Mouse (Mus musculus) heart, adult 8-10 months (tissue): ENCODE results near the gene Cacna1i. TPM values are rescaled to one million over a fixed set of nuclear protein-coding genes. Genes with fewer than 3 reads are reported as not detected.

Experiments
- DNase-seq: peaks from one replicate; pipeline ENCODE4 v3.0.0; 2022; ENCODE audit warnings: low spot score
- total RNA-seq, 4 experiments: library from RNA; stranded (reverse); gene quantifications; 2 replicates each; pipeline ENCODE4 v1.2.4; 2022

Gene Cacna1i
- total RNA-seq, 4 experiments from 2014 or later, result 0.03 to 0.37 (median 0.14) TPM; not detected in 1

DNA sequence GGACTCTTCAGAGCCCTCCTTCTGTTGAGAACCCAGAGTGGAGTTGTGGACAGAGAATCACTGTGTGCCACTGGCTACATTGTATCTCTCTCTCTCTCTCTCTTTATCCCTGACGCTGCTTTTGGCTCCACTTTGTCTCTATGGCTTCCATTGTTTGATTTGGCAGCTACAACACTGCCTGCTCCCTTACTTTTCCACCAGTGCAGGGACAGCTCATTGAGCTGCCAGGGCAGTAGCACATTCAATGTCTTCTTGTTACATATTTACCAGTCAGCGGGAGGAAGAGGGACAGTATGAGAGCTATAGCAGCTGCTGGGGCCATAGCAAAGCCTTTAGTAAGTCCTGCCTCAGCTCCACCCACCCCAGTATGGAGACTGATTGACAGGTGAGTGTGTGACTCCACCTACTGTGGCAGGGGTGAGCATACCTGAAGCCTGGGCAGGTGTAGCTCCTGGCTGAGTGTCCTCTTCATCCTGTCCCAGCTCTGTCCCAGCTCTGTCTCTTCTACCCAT is 114.4 kb downstream of the Cacna1i start:
- no peak for DNase-seq

DNA sequence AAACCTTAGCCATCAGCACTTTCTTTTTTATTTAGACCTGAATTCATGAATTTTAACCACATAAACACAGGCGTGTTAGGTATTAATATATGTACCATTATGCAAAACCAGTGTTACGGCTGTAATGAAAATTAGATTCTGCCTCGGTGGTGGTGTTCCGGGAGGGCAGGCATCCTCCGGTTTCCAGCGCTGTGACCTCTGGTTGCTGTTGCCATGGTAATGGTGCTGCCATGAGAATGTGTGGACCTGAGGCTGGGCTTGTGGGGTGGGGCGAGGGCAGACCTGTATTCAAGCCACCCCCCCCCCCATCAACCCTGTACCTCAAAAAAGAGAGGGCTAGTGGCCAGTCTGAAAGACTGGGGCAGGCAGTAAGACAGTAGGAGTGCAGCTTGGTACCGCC is 114.9 kb downstream of the Cacna1i start:
- no peak for DNase-seq

DNA sequence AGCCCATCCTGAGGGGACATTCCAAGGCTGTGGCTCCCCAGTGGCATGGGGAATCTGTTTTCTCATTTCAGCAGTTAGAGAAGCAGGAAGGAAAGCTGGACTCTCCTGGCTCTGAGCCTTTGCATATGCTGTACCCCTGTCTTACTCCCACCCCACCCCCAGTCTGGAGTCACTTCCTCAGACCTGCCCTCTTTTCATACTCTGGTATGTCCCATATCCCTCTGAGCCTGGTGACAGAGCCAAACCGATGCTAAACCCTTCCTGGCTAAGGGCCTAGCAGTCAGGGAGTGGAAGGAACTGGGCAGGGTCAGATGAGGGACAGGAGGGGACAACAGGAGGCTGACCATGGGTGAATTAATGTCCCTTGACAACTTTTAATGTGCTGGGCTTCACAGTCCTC is 120.8 kb downstream of the Cacna1i start:
- DNase-seq, result peak; percentile 27

GRCm38 (mm10) chr15:80410661-80411060 is 123.6 kb downstream of the Cacna1i start:
- no peak for DNase-seq

- no peak for DNase-seq
Observed at GRCm38 (mm10) chr15:80413070-80413469, 126.0 kb downstream of the Cacna1i start.

DNA sequence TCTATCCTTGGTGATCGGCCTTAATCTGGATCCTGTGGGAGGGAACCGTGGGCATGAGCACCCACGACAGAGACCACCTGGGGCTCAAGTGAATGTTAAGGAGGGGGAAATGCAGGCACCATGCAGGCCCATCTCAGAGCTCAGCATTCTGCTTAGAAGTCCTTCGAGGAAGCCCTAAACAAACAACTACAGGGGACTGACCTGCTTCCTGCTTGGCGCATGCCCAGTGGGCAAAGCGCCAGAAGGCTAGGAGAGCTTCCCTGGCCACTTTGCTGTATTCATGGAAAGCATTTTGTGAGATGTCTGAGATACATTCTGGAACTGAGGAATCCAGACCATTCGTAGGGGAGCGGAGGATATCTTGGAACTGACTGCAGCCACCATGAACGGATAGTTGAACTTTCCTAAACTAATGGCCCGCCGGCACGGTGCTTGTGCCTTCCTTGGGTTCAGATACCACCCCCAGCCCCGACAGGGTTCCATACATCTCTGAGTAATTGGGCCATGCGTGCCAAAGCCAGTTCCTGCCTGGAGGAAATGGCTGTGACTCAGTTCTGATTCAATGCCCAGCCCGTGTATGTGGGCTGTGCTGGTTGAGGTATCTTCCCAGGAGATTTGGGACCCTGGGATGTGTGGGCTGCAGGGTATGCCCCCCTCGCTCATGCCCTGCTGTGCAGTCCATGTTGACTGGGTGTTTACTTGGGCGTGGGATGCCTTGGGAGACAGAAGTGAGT is 127.1 kb downstream of the Cacna1i start:
- no peak for DNase-seq

DNA sequence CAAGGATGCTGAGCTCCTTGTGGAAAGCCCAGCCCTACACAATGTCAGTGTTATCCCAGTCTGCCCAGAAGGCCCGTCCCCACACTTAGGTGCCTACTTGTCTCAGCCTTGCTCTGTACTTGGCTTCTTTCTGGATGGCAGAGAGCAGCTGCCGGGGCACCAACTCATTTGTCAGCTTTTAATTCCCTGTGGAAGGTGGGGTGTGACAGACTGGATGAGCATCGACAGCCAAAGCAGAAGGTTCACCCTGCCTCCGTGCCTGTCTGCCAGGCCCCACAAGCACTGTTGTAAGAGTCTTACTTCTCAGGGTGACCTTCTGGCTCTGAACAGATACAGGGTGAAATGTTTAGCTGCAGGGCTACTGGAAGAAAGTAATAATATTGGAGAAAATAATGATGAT is 128.1 kb downstream of the Cacna1i start:
- no peak for DNase-seq

GRCm38 (mm10) chr15:80417066-80417465 is 130.0 kb downstream of the Cacna1i start:
- no peak for DNase-seq

DNA sequence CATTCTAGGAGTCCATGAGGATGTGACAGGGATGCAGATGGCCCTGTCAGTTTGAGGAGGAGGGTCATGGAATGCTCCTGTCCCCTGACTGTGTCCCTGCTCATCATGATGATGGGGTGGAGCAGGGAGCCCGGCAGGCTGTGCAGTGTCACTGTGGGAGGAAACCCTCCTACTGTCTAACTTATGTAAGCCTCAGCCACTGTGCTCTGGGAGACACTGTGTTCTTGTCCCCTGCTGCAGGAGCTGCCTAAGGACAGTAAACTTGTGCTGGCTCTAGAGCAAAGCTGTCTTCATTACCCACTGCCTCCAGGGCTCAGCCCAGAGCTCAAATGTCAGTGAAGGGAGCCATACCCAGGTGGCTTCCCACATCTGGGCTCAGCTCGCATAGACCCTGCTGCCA is 131.1 kb downstream of the Cacna1i start:
- no peak for DNase-seq

- DNase-seq, result no peak
Observed at GRCm38 (mm10) chr15:80430324-80430723, 143.3 kb downstream of the Cacna1i start.

- no peak for DNase-seq
Observed at GRCm38 (mm10) chr15:80436961-80437360, 149.9 kb downstream of the Cacna1i start.

DNA sequence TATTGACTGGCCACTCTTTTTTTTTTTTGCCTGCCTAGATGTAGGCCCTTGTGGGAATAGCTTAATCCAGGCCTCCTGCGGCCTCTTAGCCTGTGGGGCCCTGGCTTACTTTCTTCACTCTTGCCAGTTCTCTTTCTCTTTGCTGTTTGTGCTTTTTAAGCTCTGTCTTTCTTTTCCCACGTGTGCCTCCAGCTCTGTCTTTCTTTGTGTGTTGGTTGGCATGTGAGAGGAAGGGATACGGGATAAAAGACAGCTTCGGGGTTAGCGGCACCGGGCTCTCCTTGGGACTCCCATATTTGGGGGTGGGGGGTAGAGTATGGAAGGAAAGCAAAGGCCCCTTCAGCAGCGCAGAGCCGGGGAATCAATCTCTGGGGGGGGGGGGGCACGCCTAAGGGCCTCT is 151.0 kb downstream of the Cacna1i start:
- no peak for DNase-seq

GRCm38 (mm10) chr15:80438423-80438822 is 151.4 kb downstream of the Cacna1i start:
- no peak for DNase-seq

DNA sequence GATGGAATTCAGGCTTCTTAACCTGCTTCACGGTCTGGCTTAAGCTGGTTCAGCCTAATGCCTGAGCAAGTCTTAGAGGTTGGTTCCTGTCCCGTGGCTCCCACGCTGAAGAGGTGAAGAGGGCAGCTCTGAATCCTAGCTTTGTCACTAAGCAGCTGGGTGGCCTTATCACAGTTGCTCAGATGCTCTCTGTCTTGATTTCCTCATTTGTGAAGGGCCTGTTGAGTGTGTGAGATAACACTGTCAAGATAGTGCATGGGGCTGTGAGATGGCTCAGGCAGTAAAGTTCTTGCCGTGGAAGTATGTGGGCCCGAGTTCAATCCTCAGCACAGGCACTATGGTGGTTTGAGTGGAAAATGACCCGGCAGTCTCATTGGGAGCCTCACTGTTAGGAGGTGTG is 153.2 kb downstream of the Cacna1i start:
- DNase-seq, result no peak

DNA sequence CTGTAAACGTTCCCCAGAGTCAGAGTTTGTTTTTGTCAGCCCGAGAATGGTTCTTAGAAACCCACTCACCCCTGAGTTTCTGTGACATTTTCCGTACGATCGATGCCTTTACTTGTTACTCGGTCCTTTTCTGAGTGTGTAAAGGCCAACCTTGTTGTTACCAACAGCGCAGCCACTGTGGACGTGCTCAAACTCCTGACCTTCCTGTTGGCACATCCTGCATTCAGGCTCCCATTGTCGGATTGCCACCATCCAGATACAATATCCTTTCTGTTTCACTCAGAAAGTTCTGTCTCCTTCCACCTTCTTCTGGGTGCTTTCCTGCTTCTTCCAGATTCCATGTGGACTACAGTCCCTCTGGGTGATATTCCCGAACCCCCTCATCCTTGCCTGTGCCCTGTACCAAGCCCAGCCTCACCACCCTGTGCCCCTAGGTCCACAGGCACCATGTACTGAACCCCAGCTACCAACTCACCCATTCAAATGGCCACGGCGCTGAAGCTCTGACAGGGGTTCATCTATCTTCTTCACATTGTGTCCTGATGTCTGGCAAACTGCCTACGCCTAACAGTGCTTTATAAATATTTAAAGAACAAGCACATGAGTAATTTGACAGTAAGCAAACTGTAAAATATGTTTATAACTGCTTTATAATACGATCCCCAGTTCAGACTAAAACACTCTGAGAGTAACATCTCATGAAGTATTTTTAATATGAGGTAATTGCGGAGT is 159.1 kb downstream of the Cacna1i start:
- no peak for DNase-seq

Other genes with a start within 250 kb of the Cacna1i start
- 100 to 1,000 TPM in 2 of 4 experiments, 10 to 100 TPM in 2; 91.7 to 111 (median 98.9) TPM for gene Syngr1, start 195.9 kb upstream of the Cacna1i start, total RNA-seq
- 100 to 1,000 TPM; 125 to 157 (median 135) TPM for gene Rpl3, start 195.4 kb upstream of the Cacna1i start, total RNA-seq
- 10 to 100 TPM; 17.7 to 24.7 (median 23.3) TPM for gene Tab1, start 154.1 kb upstream of the Cacna1i start, total RNA-seq
- gene Mgat3, start 113.5 kb upstream of the Cacna1i start, total RNA-seq, result 1 to 10 TPM; 2.9 to 6.2 (median 4.5) TPM
- gene Mief1, start 53.2 kb upstream of the Cacna1i start, total RNA-seq, result 10 to 100 TPM; 27.0 to 30.7 (median 28.7) TPM
- gene AC140267.1, start 51.4 kb upstream of the Cacna1i start, total RNA-seq, result 10 to 100 TPM in 1 of 4 experiments, 1 to 10 TPM in 3; 5.6 to 11.9 (median 8.0) TPM
- gene Atf4, start 32.1 kb upstream of the Cacna1i start, total RNA-seq, result 10 to 100 TPM; 42.9 to 76.3 (median 65.9) TPM
- gene Rps19bp1, start 22.9 kb upstream of the Cacna1i start, total RNA-seq, result 10 to 100 TPM; 13.2 to 16.5 (median 14.6) TPM